Mouse (Mus musculus): ENCODE data around the gene Rln1. TPM values are rescaled to one million over a fixed set of nuclear protein-coding genes. Genes with fewer than 3 reads are reported as not detected.
A peak's percentile ranks its signal among the peaks of the same experiment; 100 is the strongest.

The Rln1 gene
- total and polyA plus RNA-seq, 2 experiments from 2014 or later, result 7.1 to 7.2 TPM

GRCm38 (mm10) chr19:29361468-29362130 lies 27.1 kb upstream of the Rln1 start:
- Histone ChIP-seq H3K27ac (ENCODE audit: low read depth, low read length) (peak overlapping the region; percentile 62), H3K4me2 (ENCODE audit: low read depth) (peak overlapping the region; percentile 90), H3K9me3 (ENCODE audit: low read length) (no peaks in the 10 kb centered on the region), H3K36me3 (ENCODE audit: insufficient read depth) (peaks cover 14% of the 10 kb centered on the region; the same call in 1 of the 2 replicates), H3K4me1 (ENCODE audit: insufficient read depth) (peaks cover 13% of the 10 kb centered on the region), H3K27me3 (ENCODE audit: insufficient read depth, low read length) (no peaks in the 10 kb centered on the region), H3K4me3 (ENCODE audit: low read depth, low read length) (peak overlapping the region; percentile 72), H3K9ac (peak overlapping the region; percentile 74)
- ATAC-seq, result peak; percentile 100
- TF ChIP-seq CTCF (IDR thresholded peaks at IDR 0.05; ENCODE audit: low read depth), result no peak
- peak; percentile 95 for DNase-seq
- WGBS, result 2% methylated on average over 33 of the region's 33 CpGs

- H3K9me3 ChIP-seq (ENCODE audit: low read length), result no peaks in the 10 kb centered on the region
- H3K9ac ChIP-seq, result no peak overlapping the region
- peaks cover 13% of the 10 kb centered on the region for H3K4me1 ChIP-seq (ENCODE audit: insufficient read depth)
- no peak for TF ChIP-seq CTCF (IDR thresholded peaks at IDR 0.05; ENCODE audit: low read depth)
- 88% methylated on average over 5 of the region's 5 CpGs for WGBS
- ATAC-seq (no peak), DNase-seq (no peak)
- H3K27me3 ChIP-seq (ENCODE audit: insufficient read depth, low read length), result no peaks in the 10 kb centered on the region
- no peak overlapping the region for H3K27ac ChIP-seq (ENCODE audit: low read depth, low read length)
- H3K4me3 ChIP-seq (ENCODE audit: low read depth, low read length), result no peak overlapping the region
- 0 out of 2 replicates have a peak overlapping the region, but pooled peaks have one; percentile 90 for H3K4me2 ChIP-seq (ENCODE audit: low read depth)
- peaks cover 19% of the 10 kb centered on the region; the same call in 1 of the 2 replicates for H3K36me3 ChIP-seq (ENCODE audit: insufficient read depth)
Measured at GRCm38 (mm10) chr19:29360251-29360650, 25.8 kb upstream of the Rln1 start.

GRCm38 (mm10) chr19:29356281-29356680 lies 21.8 kb upstream of the Rln1 start:
- Histone ChIP-seq H3K4me3 (ENCODE audit: low read depth, low read length) (no peak overlapping the region), H3K4me2 (ENCODE audit: low read depth) (no peak overlapping the region), H3K9ac (no peak overlapping the region), H3K9me3 (ENCODE audit: low read length) (no peaks in the 10 kb centered on the region), H3K27me3 (ENCODE audit: insufficient read depth, low read length) (no peaks in the 10 kb centered on the region), H3K36me3 (ENCODE audit: insufficient read depth) (peaks cover 19% of the 10 kb centered on the region), H3K27ac (ENCODE audit: low read depth, low read length) (no peak overlapping the region), H3K4me1 (ENCODE audit: insufficient read depth) (peaks cover 6% of the 10 kb centered on the region)
- DNase-seq (no peak), ATAC-seq (no peak)
- 90% methylated on average over 11 of the region's 11 CpGs for WGBS
- no peak for TF ChIP-seq CTCF (IDR thresholded peaks at IDR 0.05; ENCODE audit: low read depth)

GRCm38 (mm10) chr19:29354895-29355877 lies 20.7 kb upstream of the Rln1 start:
- H3K27me3 ChIP-seq (ENCODE audit: insufficient read depth, low read length), result no peaks in the 10 kb centered on the region
- peak overlapping the region; percentile 15; the same call in 1 of the 2 replicates for H3K27ac ChIP-seq (ENCODE audit: low read depth, low read length)
- WGBS, result 2% methylated on average over 20 of the region's 20 CpGs
- peak overlapping the region; percentile 43 for H3K4me2 ChIP-seq (ENCODE audit: low read depth)
- H3K4me3 ChIP-seq (ENCODE audit: low read depth, low read length), result peak overlapping the region; percentile 7; the same call in 1 of the 2 replicates
- no peaks in the 10 kb centered on the region for H3K9me3 ChIP-seq (ENCODE audit: low read length)
- peak; percentile 88 for DNase-seq
- TF ChIP-seq CTCF (IDR thresholded peaks at IDR 0.05; ENCODE audit: low read depth), result peak; percentile 94
- peak; percentile 89 for ATAC-seq
- peaks cover 19% of the 10 kb centered on the region for H3K36me3 ChIP-seq (ENCODE audit: insufficient read depth)
- H3K4me1 ChIP-seq (ENCODE audit: insufficient read depth), result no peaks in the 10 kb centered on the region
- no peak overlapping the region for H3K9ac ChIP-seq

GRCm38 (mm10) chr19:29350991-29351390 lies 16.5 kb upstream of the Rln1 start:
- no peak for ATAC-seq
- TF ChIP-seq CTCF (IDR thresholded peaks at IDR 0.05; ENCODE audit: low read depth), result no peak
- H3K27ac ChIP-seq (ENCODE audit: low read depth, low read length), result no peak overlapping the region
- no peaks in the 10 kb centered on the region for H3K4me1 ChIP-seq (ENCODE audit: insufficient read depth)
- H3K27me3 ChIP-seq (ENCODE audit: insufficient read depth, low read length), result no peaks in the 10 kb centered on the region
- 34% methylated on average over 5 of the region's 5 CpGs for WGBS
- no peak for DNase-seq
- H3K4me3 ChIP-seq (ENCODE audit: low read depth, low read length), result no peak overlapping the region
- no peaks in the 10 kb centered on the region for H3K9me3 ChIP-seq (ENCODE audit: low read length)
- no peak overlapping the region for H3K4me2 ChIP-seq (ENCODE audit: low read depth)
- no peak overlapping the region for H3K9ac ChIP-seq
- H3K36me3 ChIP-seq (ENCODE audit: insufficient read depth), result peaks cover 9% of the 10 kb centered on the region

GRCm38 (mm10) chr19:29345636-29346035 lies 11.2 kb upstream of the Rln1 start:
- DNase-seq (peak; percentile 18), ATAC-seq (no peak)
- Histone ChIP-seq H3K36me3 (ENCODE audit: insufficient read depth) (peaks cover 9% of the 10 kb centered on the region), H3K27me3 (ENCODE audit: insufficient read depth, low read length) (no peaks in the 10 kb centered on the region), H3K9ac (no peak overlapping the region), H3K27ac (ENCODE audit: low read depth, low read length) (no peak overlapping the region), H3K4me2 (ENCODE audit: low read depth) (no peak overlapping the region), H3K9me3 (ENCODE audit: low read length) (no peaks in the 10 kb centered on the region), H3K4me1 (ENCODE audit: insufficient read depth) (no peaks in the 10 kb centered on the region), H3K4me3 (ENCODE audit: low read depth, low read length) (no peak overlapping the region)
- no peak for TF ChIP-seq CTCF (IDR thresholded peaks at IDR 0.05; ENCODE audit: low read depth)
- WGBS, result 76% methylated on average over 6 of the region's 6 CpGs

GRCm38 (mm10) chr19:29344868-29345267 lies 10.4 kb upstream of the Rln1 start:
- H3K27ac ChIP-seq (ENCODE audit: low read depth, low read length), result no peak overlapping the region
- no peak for TF ChIP-seq CTCF (IDR thresholded peaks at IDR 0.05; ENCODE audit: low read depth)
- peaks cover 5% of the 10 kb centered on the region for H3K36me3 ChIP-seq (ENCODE audit: insufficient read depth)
- no peak for ATAC-seq
- no peak for DNase-seq
- no peak overlapping the region for H3K4me3 ChIP-seq (ENCODE audit: low read depth, low read length)
- no peaks in the 10 kb centered on the region for H3K27me3 ChIP-seq (ENCODE audit: insufficient read depth, low read length)
- no peak overlapping the region for H3K4me2 ChIP-seq (ENCODE audit: low read depth)
- H3K4me1 ChIP-seq (ENCODE audit: insufficient read depth), result no peaks in the 10 kb centered on the region
- no peak overlapping the region for H3K9ac ChIP-seq
- H3K9me3 ChIP-seq (ENCODE audit: low read length), result no peaks in the 10 kb centered on the region

Measured in forebrain, postnatal 0 days (tissue).